Mouse (Mus musculus) heart, embryonic 10.5 days (tissue): Measurements from ENCODE around the gene Bcas3. TPM values are rescaled to one million over a fixed set of nuclear protein-coding genes. Genes with fewer than 3 reads are reported as not detected.

Experiments used
- DNase-seq: peaks from one replicate; pipeline ENCODE4 v3.0.0-alpha.2; 2017; ENCODE audit warnings: low spot score
- H3K27ac ChIP-seq: fragments of 300-500 bp; sonication (generic); 2 replicates; pipeline ENCODE4 v1.5.1; 2016; ENCODE audit warnings: mild to moderate bottlenecking
- H3K27me3 ChIP-seq: fragments of 300-500 bp; sonication (generic); 2 replicates; pipeline ENCODE4 v1.6.1; 2016; ENCODE audit warnings: mild to moderate bottlenecking; ENCODE audit not compliant: poor library complexity, insufficient read depth, severe bottlenecking
- H3K36me3 ChIP-seq: fragments of 300-500 bp; sonication (generic); 2 replicates; pipeline ENCODE4 v1.6.1; 2016; ENCODE audit warnings: mild to moderate bottlenecking, moderate library complexity
- H3K4me1 ChIP-seq: fragments of 300-500 bp; sonication (generic); 2 replicates; pipeline ENCODE4 v1.6.1; 2016; ENCODE audit warnings: mild to moderate bottlenecking
- H3K4me3 ChIP-seq: fragments of 300-500 bp; sonication (generic); 2 replicates; pipeline ENCODE4 v1.5.1; 2016; ENCODE audit warnings: mild to moderate bottlenecking, moderate library complexity
- H3K9me3 ChIP-seq: fragments of 300-500 bp; sonication (generic); 2 replicates; pipeline ENCODE4 v1.6.1; 2016; ENCODE audit warnings: mild to moderate bottlenecking, moderate library complexity
- WGBS: fragments of 180-500 bp; shearing (Covaris S2); methylation state at CpG from one replicate; pipeline ENCODE4 v1.1.7; 2016; 5-methylcytosine and 5-hydroxymethylcytosine counted together
- polyA plus RNA-seq: library from polyadenylated mRNA; unstranded; fragments of >200 nt; fragmentation: Nextera tagmentation; extraction: Ambion mirVana; gene quantifications from 2 replicates; pipeline ENCODE4 v1.2.1, GENCODE M21; 2016

Bcas3 gene
- polyA plus RNA-seq, 1 experiment from 2014 or later: 22.4 TPM

DNA sequence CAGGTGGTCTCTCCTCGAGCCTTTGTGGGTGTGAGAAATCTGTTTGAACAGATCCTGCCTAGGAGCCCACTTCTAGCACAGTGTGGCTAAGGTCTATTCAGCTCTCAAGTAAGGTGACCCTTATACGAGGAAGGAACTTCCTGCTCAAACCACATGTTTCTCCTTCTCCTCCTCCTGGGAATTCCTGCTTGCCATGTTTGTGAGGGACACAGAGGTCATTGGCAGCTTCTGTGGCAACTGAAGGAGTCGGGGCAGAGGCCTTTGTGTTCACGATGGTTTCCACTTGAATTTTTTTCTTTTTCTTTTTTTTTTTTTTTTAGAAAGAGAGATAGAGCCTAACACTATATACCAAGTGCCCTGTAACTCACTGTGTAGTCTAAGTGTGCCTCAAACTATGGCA is 420.4 kb downstream of the Bcas3 start:
- Histone ChIP-seq H3K27me3 (peaks cover 77% of the 10 kb centered on the region), H3K4me3 (no peak overlapping the region), H3K36me3 (no peaks in the 10 kb centered on the region), H3K27ac (no peak overlapping the region), H3K9me3 (no peaks in the 10 kb centered on the region), H3K4me1 (0 out of 2 replicates have a peak, but pooled peaks cover 10% of the 10 kb centered on the region)
- DNase-seq: no peak
- WGBS: 56% methylated on average over 4 of the region's 4 CpGs

GRCm38 (mm10) chr11:85774707-85775106 is 421.7 kb downstream of the Bcas3 start:
- Histone ChIP-seq H3K36me3 (no peaks in the 10 kb centered on the region), H3K27me3 (peaks cover 76% of the 10 kb centered on the region), H3K4me1 (0 out of 2 replicates have a peak, but pooled peaks cover 10% of the 10 kb centered on the region), H3K4me3 (no peak overlapping the region), H3K27ac (no peak overlapping the region), H3K9me3 (no peaks in the 10 kb centered on the region)
- WGBS: 69% methylated on average over 6 of the region's 6 CpGs
- DNase-seq: no peak

DNA sequence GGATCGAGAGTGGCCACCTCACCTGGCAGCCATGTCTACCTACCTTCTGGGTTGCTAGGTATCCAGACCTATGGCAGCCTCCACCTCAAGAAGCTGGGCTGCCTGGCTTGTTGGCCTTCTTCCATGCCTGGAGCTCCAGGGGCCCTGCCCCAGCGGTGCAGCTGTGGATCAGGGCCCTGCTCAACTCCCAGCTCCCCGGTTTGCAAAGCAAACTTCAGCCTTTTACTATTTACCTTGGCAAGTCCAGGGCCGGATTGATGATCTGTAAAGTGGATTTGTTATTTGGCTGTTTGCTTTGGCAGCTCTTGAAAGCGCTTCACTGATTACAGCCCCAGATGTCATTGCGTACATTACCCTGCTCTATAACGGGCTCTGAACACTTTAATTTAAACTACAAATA is 422.5 kb downstream of the Bcas3 start:
- peaks cover 76% of the 10 kb centered on the region for H3K27me3 ChIP-seq
- WGBS: 48% methylated on average over 7 of the region's 7 CpGs

DNA sequence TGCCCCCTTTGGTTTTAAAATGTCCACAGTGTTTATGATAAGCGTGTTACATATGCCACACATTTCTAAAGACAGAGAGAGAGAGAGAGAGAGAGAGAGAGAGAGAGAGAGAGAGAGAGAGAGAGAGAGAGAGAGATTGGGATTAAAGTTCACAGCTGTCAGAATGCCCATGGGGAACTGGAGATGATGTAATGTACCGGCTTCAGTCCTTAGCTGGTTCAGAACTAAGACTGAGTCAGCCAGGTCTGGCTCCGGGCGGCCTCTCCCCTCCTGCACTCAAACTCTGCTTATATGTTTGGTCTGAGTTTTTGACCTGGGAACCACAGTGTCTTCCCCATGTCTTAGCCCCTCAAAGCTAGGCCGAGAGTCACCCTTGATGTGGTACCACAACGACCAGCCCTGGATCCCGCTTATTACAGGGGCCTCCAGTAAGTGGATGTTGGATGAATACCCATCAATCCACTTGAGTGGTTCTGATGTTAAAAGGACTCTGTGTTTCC is 423.9 kb downstream of the Bcas3 start:
- Histone ChIP-seq H3K9me3 (no peaks in the 10 kb centered on the region), H3K4me1 (0 out of 2 replicates have a peak, but pooled peaks cover 10% of the 10 kb centered on the region), H3K27me3 (peaks cover 78% of the 10 kb centered on the region), H3K27ac (no peak overlapping the region), H3K4me3 (no peak overlapping the region), H3K36me3 (no peaks in the 10 kb centered on the region)
- DNase-seq: no peak
- WGBS: 72% methylated on average over 7 of the region's 7 CpGs

More for the DNA sequence above, 422.5 kb downstream of the Bcas3 start:
- 0 out of 2 replicates have a peak, but pooled peaks cover 10% of the 10 kb centered on the region for H3K4me1 ChIP-seq
- no peaks in the 10 kb centered on the region for H3K9me3 ChIP-seq
- no peak overlapping the region for H3K4me3 ChIP-seq
- no peak for DNase-seq
- H3K36me3 ChIP-seq: no peaks in the 10 kb centered on the region
- no peak overlapping the region for H3K27ac ChIP-seq

DNA sequence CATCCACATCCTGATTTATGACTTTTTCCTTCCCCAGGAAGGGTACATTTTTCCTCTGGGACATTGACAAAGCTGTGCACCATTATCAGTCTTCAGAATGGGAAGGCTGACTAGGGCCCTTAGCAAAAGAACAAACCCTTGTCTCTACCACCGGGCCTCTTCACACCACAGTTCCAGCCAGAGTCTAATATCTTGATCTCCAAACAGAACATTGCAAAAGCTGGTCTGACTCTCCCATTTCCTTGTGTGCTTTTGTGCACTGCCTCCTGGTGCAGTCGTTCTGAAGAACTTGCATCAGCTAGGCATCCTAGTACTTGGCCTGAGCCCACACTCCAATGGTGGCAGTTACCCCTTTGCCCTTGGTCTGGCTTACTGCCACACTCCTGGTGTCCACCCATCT is 425.0 kb downstream of the Bcas3 start:
- no peak overlapping the region for H3K4me3 ChIP-seq
- WGBS: 77% methylated on average over 2 of the region's 2 CpGs
- no peaks in the 10 kb centered on the region for H3K36me3 ChIP-seq
- no peaks in the 10 kb centered on the region for H3K9me3 ChIP-seq
- H3K27ac ChIP-seq: no peak overlapping the region
- H3K27me3 ChIP-seq: peaks cover 76% of the 10 kb centered on the region
- 0 out of 2 replicates have a peak, but pooled peaks cover 9% of the 10 kb centered on the region for H3K4me1 ChIP-seq
- no peak for DNase-seq

- Histone ChIP-seq H3K9me3 (no peaks in the 10 kb centered on the region), H3K36me3 (no peaks in the 10 kb centered on the region), H3K4me3 (no peak overlapping the region), H3K27ac (no peak overlapping the region), H3K27me3 (peaks cover 82% of the 10 kb centered on the region), H3K4me1 (peaks cover 14% of the 10 kb centered on the region)
- DNase-seq: no peak
- 65% methylated on average over 4 of the region's 4 CpGs for WGBS
Observed at GRCm38 (mm10) chr11:85780303-85780702, 427.3 kb downstream of the Bcas3 start.

DNA sequence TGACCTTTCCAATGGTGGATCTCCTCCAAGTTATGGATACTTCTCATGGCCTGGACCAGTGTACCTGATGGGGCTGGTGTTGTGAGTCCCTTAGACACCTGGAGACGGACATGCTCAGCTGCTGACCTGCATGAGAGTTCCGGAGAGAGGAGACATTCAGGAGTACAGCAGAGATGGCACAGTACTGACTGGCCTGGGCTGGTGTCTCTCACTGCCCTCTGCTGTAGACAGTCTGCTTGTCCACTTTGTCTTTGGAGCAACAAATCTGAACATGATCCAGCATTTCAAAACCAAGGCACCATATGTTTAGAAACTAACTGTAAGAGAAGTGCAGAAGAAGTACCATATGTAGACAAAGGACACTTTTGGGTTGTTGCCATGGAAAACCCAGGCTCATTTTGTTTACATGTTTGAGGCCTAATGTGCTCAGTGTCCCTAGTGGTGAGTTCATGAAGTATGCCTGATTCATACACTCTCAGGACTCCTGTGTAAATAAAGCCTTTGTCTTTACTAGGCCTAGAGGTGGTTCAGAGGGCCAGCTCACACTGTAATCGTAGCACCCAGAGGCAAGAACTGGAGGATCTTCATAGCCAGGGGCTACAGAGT is 433.2 kb downstream of the Bcas3 start:
- 79% methylated on average over 3 of the region's 3 CpGs for WGBS
- Histone ChIP-seq H3K4me3 (no peak overlapping the region), H3K27me3 (peaks cover 78% of the 10 kb centered on the region)

GRCm38 (mm10) chr11:85789750-85790149 is 436.8 kb downstream of the Bcas3 start:
- no peak overlapping the region for H3K4me3 ChIP-seq
- 56% methylated on average over 7 of the region's 7 CpGs for WGBS
- no peak overlapping the region for H3K27ac ChIP-seq
- H3K9me3 ChIP-seq: no peaks in the 10 kb centered on the region
- no peaks in the 10 kb centered on the region for H3K36me3 ChIP-seq
- H3K27me3 ChIP-seq: peaks cover 80% of the 10 kb centered on the region
- peaks cover 27% of the 10 kb centered on the region for H3K4me1 ChIP-seq
- DNase-seq: no peak

More for the DNA sequence above, 433.2 kb downstream of the Bcas3 start:
- peaks cover 18% of the 10 kb centered on the region for H3K4me1 ChIP-seq
- no peaks in the 10 kb centered on the region for H3K36me3 ChIP-seq
- DNase-seq: no peak
- no peaks in the 10 kb centered on the region for H3K9me3 ChIP-seq
- H3K27ac ChIP-seq: no peak overlapping the region

DNA sequence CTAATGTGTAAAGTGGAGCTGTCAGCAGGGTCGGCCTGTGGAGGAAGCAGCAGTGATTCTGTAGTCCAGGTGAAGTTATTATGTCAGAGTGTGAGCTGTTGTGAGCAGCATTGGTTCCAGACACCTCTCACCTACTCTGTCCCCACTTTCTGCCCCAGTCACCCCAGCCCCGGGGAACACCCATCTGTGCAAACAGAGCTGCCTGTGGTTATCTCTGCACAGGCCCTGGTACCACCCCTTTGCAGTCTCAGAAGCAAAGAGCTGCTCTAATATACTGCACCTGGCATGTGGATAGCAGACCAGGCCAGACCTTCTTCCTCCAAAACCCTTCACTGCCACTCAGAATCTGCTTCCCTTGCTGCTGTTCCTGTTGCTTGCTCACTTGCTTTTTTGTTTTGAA is 437.3 kb downstream of the Bcas3 start:
- no peak for DNase-seq
- no peaks in the 10 kb centered on the region for H3K9me3 ChIP-seq
- no peak overlapping the region for H3K27ac ChIP-seq
- WGBS: 59% methylated on average over 2 of the region's 2 CpGs
- peaks cover 22% of the 10 kb centered on the region for H3K4me1 ChIP-seq
- peaks cover 81% of the 10 kb centered on the region for H3K27me3 ChIP-seq
- H3K36me3 ChIP-seq: no peaks in the 10 kb centered on the region
- H3K4me3 ChIP-seq: no peak overlapping the region

GRCm38 (mm10) chr11:85791212-85791611 is 438.2 kb downstream of the Bcas3 start:
- Histone ChIP-seq H3K4me1 (peaks cover 18% of the 10 kb centered on the region), H3K36me3 (no peaks in the 10 kb centered on the region), H3K27ac (no peak overlapping the region), H3K9me3 (no peaks in the 10 kb centered on the region), H3K4me3 (no peak overlapping the region), H3K27me3 (peaks cover 83% of the 10 kb centered on the region)
- 92% methylated on average over 1 of the region's 1 CpGs for WGBS
- no peak for DNase-seq

- Histone ChIP-seq H3K27ac (no peak overlapping the region), H3K4me3 (no peak overlapping the region), H3K9me3 (no peaks in the 10 kb centered on the region), H3K4me1 (peaks cover 23% of the 10 kb centered on the region), H3K36me3 (no peaks in the 10 kb centered on the region), H3K27me3 (peaks cover 94% of the 10 kb centered on the region)
- WGBS: 77% methylated on average over 12 of the region's 12 CpGs
- no peak for DNase-seq
Observed at GRCm38 (mm10) chr11:85792534-85793215, 439.7 kb downstream of the Bcas3 start.

- H3K9me3 ChIP-seq: no peaks in the 10 kb centered on the region
- peak; percentile 82 for DNase-seq
- H3K4me3 ChIP-seq: peak overlapping the region; percentile 20
- 18% methylated on average over 4 of the region's 4 CpGs for WGBS
- no peaks in the 10 kb centered on the region for H3K36me3 ChIP-seq
- peaks cover 67% of the 10 kb centered on the region for H3K4me1 ChIP-seq
- H3K27me3 ChIP-seq: peaks cover 84% of the 10 kb centered on the region
- peak overlapping the region; percentile 42; the same call in 1 of the 2 replicates for H3K27ac ChIP-seq
Observed at GRCm38 (mm10) chr11:85799456-85799855, 446.5 kb downstream of the Bcas3 start.

DNA sequence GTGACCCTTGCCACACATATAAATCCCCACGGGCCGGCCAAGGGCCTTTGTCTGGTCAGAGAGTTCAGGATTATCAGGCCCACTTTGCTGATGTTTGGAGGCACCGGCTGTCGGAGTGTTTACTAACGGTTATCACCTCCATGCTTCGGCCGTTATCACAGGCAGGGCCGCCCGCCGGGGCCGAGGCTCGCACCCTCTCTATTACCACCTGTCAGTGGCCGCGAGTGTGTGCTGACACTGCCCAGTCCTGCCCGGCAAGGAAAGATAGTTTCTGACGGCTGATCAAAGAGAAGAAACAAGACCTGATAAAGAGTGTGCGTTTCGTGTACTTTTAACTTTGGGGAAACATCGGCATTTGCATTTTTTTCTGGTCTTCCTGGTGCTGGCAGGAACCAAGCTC is 446.9 kb downstream of the Bcas3 start:
- Histone ChIP-seq H3K4me1 (peaks cover 71% of the 10 kb centered on the region), H3K27ac (peak overlapping the region; percentile 42; the same call in 1 of the 2 replicates), H3K4me3 (peak overlapping the region; percentile 20), H3K36me3 (no peaks in the 10 kb centered on the region), H3K9me3 (no peaks in the 10 kb centered on the region), H3K27me3 (peaks cover 81% of the 10 kb centered on the region)
- 5% methylated on average over 19 of the region's 19 CpGs for WGBS
- peak; percentile 94 for DNase-seq
